Mouse (Mus musculus) midbrain, embryonic 16.5 days (tissue): ENCODE results near the gene Qtrt2. TPM values are rescaled to one million over a fixed set of nuclear protein-coding genes. Genes with fewer than 3 reads are reported as not detected.

Experiments used
- ATAC-seq: fragments of 200-750 bp; cut with Nextera tagmentation; 2 replicates; pipeline ENCODE4 v1.8.0; 2017; ENCODE audit warnings: moderate TSS enrichment
- H3K27ac ChIP-seq: fragments of 300-500 bp; sonication (generic); 2 replicates; pipeline ENCODE4 v1.5.1; 2014; ENCODE audit warnings: mild to moderate bottlenecking, low read length, mixed read lengths
- H3K27me3 ChIP-seq: fragments of 300-500 bp; sonication (generic); 2 replicates; pipeline ENCODE4 v1.6.1; 2014; ENCODE audit warnings: low read depth, low read length, mixed read lengths; ENCODE audit not compliant: control insufficient read depth, insufficient read depth
- H3K36me3 ChIP-seq: fragments of 300-500 bp; sonication (generic); 2 replicates; pipeline ENCODE4 v1.6.1; 2014; ENCODE audit warnings: mild to moderate bottlenecking, low read length, moderate library complexity, mixed read lengths; ENCODE audit not compliant: control insufficient read depth, insufficient read depth
- H3K4me1 ChIP-seq: fragments of 300-500 bp; sonication (generic); 2 replicates; pipeline ENCODE4 v1.6.1; 2014; ENCODE audit warnings: mild to moderate bottlenecking, low read length, mixed read lengths; ENCODE audit not compliant: control insufficient read depth, insufficient read depth
- H3K4me2 ChIP-seq: fragments of 300-500 bp; sonication (generic); 2 replicates; pipeline ENCODE4 v1.6.1; 2014; ENCODE audit warnings: mild to moderate bottlenecking, low read length, mixed read lengths
- H3K4me3 ChIP-seq: fragments of 300-500 bp; sonication (generic); 2 replicates; pipeline ENCODE4 v1.5.1; 2014; ENCODE audit warnings: low read depth, mild to moderate bottlenecking, low read length, moderate library complexity, mixed read lengths
- H3K9ac ChIP-seq: fragments of 300-500 bp; sonication (generic); 2 replicates; pipeline ENCODE4 v1.6.1; 2014; ENCODE audit warnings: low read depth, low read length, mixed read lengths
- H3K9me3 ChIP-seq: fragments of 300-500 bp; sonication (generic); replicated peaks from 2 replicates; pipeline ENCODE4 v1.6.1; 2014; ENCODE audit warnings: mild to moderate bottlenecking, low read length, mixed read lengths; ENCODE audit not compliant: control insufficient read depth, poor library complexity, severe bottlenecking
- WGBS: fragments of 180-500 bp; shearing (Covaris S2); extraction: QIAGEN DNeasy Blood & Tissue Kit; methylation state at CpG from one replicate; pipeline ENCODE4 v1.1.7; 2014; 5-methylcytosine and 5-hydroxymethylcytosine counted together
- polyA plus RNA-seq: library from polyadenylated mRNA; unstranded; fragments of >200 nt; fragmentation: Nextera tagmentation; extraction: Ambion mirVana; gene quantifications from 2 replicates; pipeline ENCODE4 v1.2.1, GENCODE M21; 2015

The Qtrt2 gene
- polyA plus RNA-seq: 19.0 and 19.6 TPM in 2 replicates

GRCm38 (mm10) chr16:43926341-43926859 is at the start of gene Qtrt2:
Gene Qtrt2 (minus strand): TSS chr16:43926809.
- 46% methylated on average over 6 of the region's 6 CpGs for WGBS
- Histone ChIP-seq H3K4me2 (no peak within 1 kb of the TSS), H3K9ac (no peak within 1 kb of the TSS), H3K27ac (no peak within 1 kb of the TSS), H3K36me3 (no peaks in the 10 kb centered on the region), H3K4me3 (no peak within 1 kb of the TSS), H3K27me3 (no peaks in the 10 kb centered on the region), H3K9me3 (no peaks in the 10 kb centered on the region), H3K4me1 (peaks cover 4% of the 10 kb centered on the region; the same call in 1 of the 2 replicates)
- ATAC-seq: no peak

GRCm38 (mm10) chr16:43973606-43974220 is 47.1 kb upstream of the Qtrt2 start:
- peaks cover 2% of the 10 kb centered on the region; the same call in 1 of the 2 replicates for H3K36me3 ChIP-seq
- H3K27ac ChIP-seq: no peak overlapping the region
- H3K4me1 ChIP-seq: no peaks in the 10 kb centered on the region
- no peak overlapping the region for H3K4me3 ChIP-seq
- WGBS: 79% methylated on average over 22 of the region's 22 CpGs
- H3K4me2 ChIP-seq: no peak overlapping the region
- H3K9me3 ChIP-seq: no peaks in the 10 kb centered on the region
- no peaks in the 10 kb centered on the region for H3K27me3 ChIP-seq
- no peak for ATAC-seq
- no peak overlapping the region for H3K9ac ChIP-seq

DNA sequence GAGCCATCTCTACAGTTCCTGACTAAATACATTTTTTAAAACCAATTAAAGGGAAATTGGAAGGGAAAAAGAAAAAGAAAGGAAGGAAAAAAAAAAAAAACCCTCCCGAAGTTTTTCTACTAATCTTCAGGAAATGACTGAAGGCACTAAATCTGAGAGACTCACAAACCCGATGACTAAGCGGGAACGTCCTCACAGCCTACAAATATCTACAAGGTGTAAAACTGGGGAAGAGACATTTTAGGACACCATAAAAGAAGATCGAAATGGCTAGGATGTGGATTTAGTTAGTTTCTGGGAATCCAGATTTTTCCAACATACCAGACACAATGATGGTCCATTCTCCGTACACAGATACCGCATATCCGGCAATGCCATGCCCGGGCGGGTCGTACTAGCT is 46.5 kb upstream of the Qtrt2 start:
- Histone ChIP-seq H3K9ac (no peak overlapping the region), H3K36me3 (peaks cover 7% of the 10 kb centered on the region; the same call in 1 of the 2 replicates), H3K9me3 (no peaks in the 10 kb centered on the region), H3K4me1 (no peaks in the 10 kb centered on the region), H3K4me2 (no peak overlapping the region), H3K4me3 (no peak overlapping the region), H3K27me3 (no peaks in the 10 kb centered on the region), H3K27ac (no peak overlapping the region)
- no peak for ATAC-seq
- 96% methylated on average over 11 of the region's 11 CpGs for WGBS

DNA sequence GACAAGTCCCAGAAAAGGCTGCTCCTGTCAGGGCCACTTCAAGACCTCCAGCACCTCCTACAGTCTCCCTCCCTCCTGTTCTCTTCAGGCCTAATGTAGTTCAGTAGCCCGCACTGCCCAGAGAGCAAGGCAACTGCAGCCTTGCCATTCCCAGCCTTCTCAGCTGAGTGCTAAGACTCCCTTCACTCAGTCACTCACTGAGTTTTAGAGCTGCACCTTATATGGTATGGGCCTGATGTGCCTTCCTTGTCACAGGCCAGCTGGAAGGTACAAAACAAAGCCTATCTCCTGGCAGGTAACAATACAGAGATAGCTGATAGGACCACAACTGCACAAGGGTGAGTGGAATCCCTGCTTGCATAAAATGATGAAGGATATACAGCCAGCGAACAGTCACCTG is 45.8 kb upstream of the Qtrt2 start:
- Histone ChIP-seq H3K9me3 (no peaks in the 10 kb centered on the region), H3K27me3 (no peaks in the 10 kb centered on the region), H3K9ac (no peak overlapping the region), H3K4me2 (no peak overlapping the region), H3K27ac (no peak overlapping the region), H3K4me1 (no peaks in the 10 kb centered on the region), H3K4me3 (no peak overlapping the region), H3K36me3 (peaks cover 11% of the 10 kb centered on the region; the same call in 1 of the 2 replicates)
- no peak for ATAC-seq
- 90% methylated on average over 2 of the region's 2 CpGs for WGBS

DNA sequence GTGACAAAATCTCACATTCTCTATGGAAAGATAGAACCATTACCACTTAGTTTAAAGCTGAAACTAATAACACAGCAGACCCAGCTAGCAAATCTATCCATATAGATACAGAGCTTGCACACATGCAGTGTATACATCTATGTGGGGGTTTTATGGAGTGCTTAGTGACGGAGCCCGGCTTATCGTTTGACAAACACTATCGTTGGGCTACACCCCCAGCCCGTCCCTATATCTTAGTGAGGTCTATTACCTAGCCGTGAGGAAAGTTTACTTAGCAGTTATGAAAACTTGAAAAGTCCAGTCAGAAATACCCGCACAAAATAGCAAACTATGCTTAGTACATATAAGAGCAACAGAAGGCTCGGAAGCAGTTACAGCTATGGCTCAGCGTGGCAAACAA is 45.1 kb upstream of the Qtrt2 start:
- Histone ChIP-seq H3K36me3 (peaks cover 11% of the 10 kb centered on the region; the same call in 1 of the 2 replicates), H3K27me3 (no peaks in the 10 kb centered on the region), H3K27ac (no peak overlapping the region), H3K4me2 (no peak overlapping the region), H3K9ac (no peak overlapping the region), H3K4me1 (no peaks in the 10 kb centered on the region), H3K9me3 (no peaks in the 10 kb centered on the region), H3K4me3 (no peak overlapping the region)
- 95% methylated on average over 9 of the region's 9 CpGs for WGBS
- ATAC-seq: no peak

DNA sequence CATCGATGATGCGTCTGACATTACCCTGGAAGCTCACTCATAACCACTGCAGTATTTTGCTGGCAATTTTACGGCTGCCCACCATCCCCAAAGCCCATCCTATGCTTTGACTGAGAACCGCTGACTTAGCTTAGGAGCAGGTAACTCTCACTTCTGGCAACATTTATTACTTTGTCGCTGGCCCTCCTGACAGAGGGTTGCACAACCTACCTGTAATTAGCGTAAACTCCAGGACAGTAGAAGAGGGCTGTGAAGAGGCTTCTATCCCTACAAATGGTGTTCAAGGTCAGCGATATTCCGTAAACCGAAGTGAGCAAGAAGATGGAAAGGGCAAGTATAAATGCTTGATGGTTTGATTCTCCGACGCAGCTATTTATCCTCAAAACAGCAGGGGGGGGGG is 44.6 kb upstream of the Qtrt2 start:
- no peak for ATAC-seq
- no peak overlapping the region for H3K9ac ChIP-seq
- H3K36me3 ChIP-seq: peaks cover 11% of the 10 kb centered on the region; the same call in 1 of the 2 replicates
- no peaks in the 10 kb centered on the region for H3K27me3 ChIP-seq
- no peaks in the 10 kb centered on the region for H3K4me1 ChIP-seq
- H3K4me3 ChIP-seq: no peak overlapping the region
- no peak overlapping the region for H3K27ac ChIP-seq
- H3K9me3 ChIP-seq: no peaks in the 10 kb centered on the region
- H3K4me2 ChIP-seq: no peak overlapping the region
- 94% methylated on average over 11 of the region's 11 CpGs for WGBS

DNA sequence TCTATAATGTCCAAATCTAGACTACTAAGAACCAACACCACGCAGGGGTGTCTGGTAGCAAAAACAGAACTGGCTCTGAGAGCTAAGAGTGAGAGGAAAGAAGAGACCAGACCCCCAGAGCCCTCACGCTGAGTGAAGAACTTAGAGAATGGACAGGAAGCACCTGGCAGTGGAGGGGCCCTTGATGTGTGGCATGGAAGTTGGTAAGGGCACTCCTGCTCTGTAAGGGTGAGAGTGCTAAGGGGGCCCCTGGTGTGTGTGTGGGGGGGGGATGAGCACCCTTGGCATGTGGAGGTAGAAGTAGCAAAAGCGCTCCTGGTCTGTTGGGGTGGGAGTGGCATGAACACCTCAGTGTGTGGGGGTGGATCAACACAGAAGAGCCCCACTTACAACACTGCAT is 43.8 kb upstream of the Qtrt2 start:
- H3K4me3 ChIP-seq: no peak overlapping the region
- H3K4me2 ChIP-seq: no peak overlapping the region
- ATAC-seq: no peak
- H3K4me1 ChIP-seq: no peaks in the 10 kb centered on the region
- H3K9me3 ChIP-seq: no peaks in the 10 kb centered on the region
- H3K27me3 ChIP-seq: no peaks in the 10 kb centered on the region
- H3K36me3 ChIP-seq: peaks cover 11% of the 10 kb centered on the region; the same call in 1 of the 2 replicates
- 87% methylated on average over 3 of the region's 3 CpGs for WGBS
- no peak overlapping the region for H3K27ac ChIP-seq
- no peak overlapping the region for H3K9ac ChIP-seq

- H3K27me3 ChIP-seq: no peaks in the 10 kb centered on the region
- H3K4me2 ChIP-seq: no peak overlapping the region
- peaks cover 11% of the 10 kb centered on the region; the same call in 1 of the 2 replicates for H3K36me3 ChIP-seq
- H3K4me1 ChIP-seq: no peaks in the 10 kb centered on the region
- H3K27ac ChIP-seq: no peak overlapping the region
- H3K9ac ChIP-seq: no peak overlapping the region
- 0 out of 2 replicates have a peak, but pooled peaks have one; percentile 39 for ATAC-seq
- H3K9me3 ChIP-seq: no peaks in the 10 kb centered on the region
- H3K4me3 ChIP-seq: no peak overlapping the region
- WGBS: 69% methylated on average over 13 of the region's 13 CpGs
Observed at GRCm38 (mm10) chr16:43965781-43966389, 39.3 kb upstream of the Qtrt2 start.

DNA sequence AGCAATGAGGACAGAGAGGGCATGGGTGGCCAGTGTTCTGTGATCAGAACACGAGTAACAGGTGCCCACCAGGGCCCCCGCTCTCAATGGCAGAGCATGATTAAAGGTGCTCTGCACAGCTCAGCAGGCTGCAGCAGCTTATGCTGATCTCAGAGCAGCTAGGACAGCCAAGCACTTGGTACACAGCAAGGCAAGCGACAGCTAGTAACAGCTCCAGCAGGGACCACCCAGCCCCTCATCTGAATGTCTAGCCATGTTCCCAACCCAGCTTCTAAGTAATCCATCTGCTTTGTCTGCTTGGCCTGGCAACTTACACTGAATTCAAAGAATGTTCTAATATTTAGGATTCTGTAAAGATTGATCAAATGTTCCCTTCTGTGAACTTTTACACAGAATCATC is 37.2 kb upstream of the Qtrt2 start:
- H3K4me3 ChIP-seq: no peak overlapping the region
- no peaks in the 10 kb centered on the region for H3K9me3 ChIP-seq
- 62% methylated on average over 3 of the region's 3 CpGs for WGBS
- H3K9ac ChIP-seq: no peak overlapping the region
- H3K4me1 ChIP-seq: no peaks in the 10 kb centered on the region
- H3K36me3 ChIP-seq: peaks cover 10% of the 10 kb centered on the region; the same call in 1 of the 2 replicates
- no peak overlapping the region for H3K27ac ChIP-seq
- no peaks in the 10 kb centered on the region for H3K27me3 ChIP-seq
- ATAC-seq: no peak
- H3K4me2 ChIP-seq: no peak overlapping the region
